Mouse (Mus musculus): Measurements from ENCODE around the gene Zfp57. TPM values are rescaled to one million over a fixed set of nuclear protein-coding genes. Genes with fewer than 3 reads are reported as not detected.

Gene Zfp57
- total and polyA plus RNA-seq, 3 experiments = not detected

- Histone ChIP-seq H3K27ac (ENCODE audit: control insufficient read depth, low read depth, low read length) (no peak overlapping the region), H3K4me1 (ENCODE audit: control insufficient read depth in 1 of 2, insufficient read depth in 2 of 2, low read length in 2 of 2) (no peaks in the 10 kb centered on the region; a peak in 1 of 4 replicates), H3K27me3 (ENCODE audit: control insufficient read depth in 1 of 2, insufficient read depth in 2 of 2, low read length in 2 of 2) (no peaks in the 10 kb centered on the region; a peak in 1 of 4 replicates), H3K9me3 (replicated peaks; ENCODE audit: insufficient read depth, low read length) (no peaks in the 10 kb centered on the region), H3K36me3 (ENCODE audit: control insufficient read depth in 1 of 2, insufficient read depth in 2 of 2, low read length in 2 of 2) (no peaks in the 10 kb centered on the region), H3K9ac (ENCODE audit: control insufficient read depth, low read depth, low read length, poor library complexity, severe bottlenecking) (no peak overlapping the region), H3K4me3 (ENCODE audit: control insufficient read depth in 1 of 2, insufficient read depth in 1 of 2, low read depth in 2 of 2, low read length in 2 of 2) (no peak overlapping the region), H3K79me2 (ENCODE audit: control insufficient read depth, insufficient read depth, low read length, poor library complexity) (no peaks in the 10 kb centered on the region)
- DNase-seq (ENCODE audit: low read depth, low spot score) = peak; percentile 14
- TF ChIP-seq E2F4 (IDR thresholded peaks at IDR 0.05; ENCODE audit: borderline replicate concordance, low read depth, low read length) (no peak), POLR2AphosphoS5 (IDR thresholded peaks at IDR 0.05; ENCODE audit: borderline replicate concordance, low read depth, low read length) (no peak), ZMIZ1 (IDR thresholded peaks at IDR 0.05; ENCODE audit: low read depth, low read length) (no peak), TCF12 (IDR thresholded peaks at IDR 0.05; ENCODE audit: low read depth, low read length) (no peak), RAD21 (IDR thresholded peaks at IDR 0.05; ENCODE audit: low read depth, low read length) (no peak), NRF1 (IDR thresholded peaks at IDR 0.05; ENCODE audit: insufficient read depth, low read depth, low read length, poor library complexity, severe bottlenecking) (no peak), GABPA (IDR thresholded peaks at IDR 0.05; ENCODE audit: low read depth, low read length) (no peak), USF2 (IDR thresholded peaks at IDR 0.05; ENCODE audit: borderline replicate concordance in 1 of 2, insufficient read depth in 1 of 2, low read depth in 1 of 2, low read length in 2 of 2) (no peak), MAZ (IDR thresholded peaks at IDR 0.05; ENCODE audit: low read depth, low read length) (no peak), BHLHE40 (IDR thresholded peaks at IDR 0.05; ENCODE audit: borderline replicate concordance, low read depth, low read length) (no peak), MAX (IDR thresholded peaks at IDR 0.05; ENCODE audit: low read length) (no peak), EP300 (IDR thresholded peaks at IDR 0.05; ENCODE audit: low read depth in 1 of 2, low read length in 2 of 2) (no peak)
Measured at GRCm38 (mm10) chr17:36961125-36961524, 39.8 kb upstream of the Zfp57 start.

- no peak for TF ChIP-seq ETS1 (IDR thresholded peaks at IDR 0.05; ENCODE audit: low read depth, low read length)
- no peak for TF ChIP-seq MYB (IDR thresholded peaks at IDR 0.05; ENCODE audit: low read depth, low read length)
- no peak for TF ChIP-seq MAFK (IDR thresholded peaks at IDR 0.05; ENCODE audit: borderline replicate concordance, low read depth, low read length)
- TF ChIP-seq RCOR1 (IDR thresholded peaks at IDR 0.05; ENCODE audit: low read depth, low read length) = no peak
- TF ChIP-seq MYC (IDR thresholded peaks at IDR 0.05; ENCODE audit: low read depth, low read length) = no peak
- TF ChIP-seq USF1 (IDR thresholded peaks at IDR 0.05; ENCODE audit: low read depth, low read length) = no peak
- TF ChIP-seq SIN3A (IDR thresholded peaks at IDR 0.05; ENCODE audit: low read length) = no peak
- no peak for TF ChIP-seq MXI1 (IDR thresholded peaks at IDR 0.05; ENCODE audit: low read depth, low read length)
- TF ChIP-seq CHD1 (IDR thresholded peaks at IDR 0.05; ENCODE audit: low read depth, low read length) = no peak
- TF ChIP-seq ELF1 (IDR thresholded peaks at IDR 0.05; ENCODE audit: low read depth, low read length) = no peak
- no peak for TF ChIP-seq GABPA (IDR thresholded peaks at IDR 0.05; ENCODE audit: low read depth, low read length)
- TF ChIP-seq BHLHE40 (IDR thresholded peaks at IDR 0.05; ENCODE audit: borderline replicate concordance, low read depth, low read length) = no peak
- no peak for TF ChIP-seq ZC3H11A (IDR thresholded peaks at IDR 0.05; ENCODE audit: low read depth, low read length)
- TF ChIP-seq TAL1 (IDR thresholded peaks at IDR 0.05; ENCODE audit: low read length) = no peak
- TF ChIP-seq KAT2A (conservative IDR thresholded peaks at IDR 0.05; ENCODE audit: low read depth, low read length) = no peak
- TF ChIP-seq CHD2 (IDR thresholded peaks at IDR 0.05; ENCODE audit: low read length) = no peak
- peak; percentile 10 for DNase-seq (ENCODE audit: low read depth, low spot score)
- no peaks in the 10 kb centered on the region for H3K9me3 ChIP-seq (replicated peaks; ENCODE audit: insufficient read depth, low read length)
Measured at GRCm38 (mm10) chr17:36966875-36967274, 34.1 kb upstream of the Zfp57 start.

More at GRCm38 (mm10) chr17:36966875-36967274, 34.1 kb upstream of the Zfp57 start:
- Histone ChIP-seq H3K27me3 (ENCODE audit: control insufficient read depth in 1 of 2, insufficient read depth in 2 of 2, low read length in 2 of 2) (peaks cover 0 to 3% of the 10 kb centered on the region in 2 experiments; a peak in 2 of 4 replicates), H3K36me3 (ENCODE audit: control insufficient read depth in 1 of 2, insufficient read depth in 2 of 2, low read length in 2 of 2) (no peaks in the 10 kb centered on the region), H3K4me3 (ENCODE audit: control insufficient read depth in 1 of 2, insufficient read depth in 1 of 2, low read depth in 2 of 2, low read length in 2 of 2) (no peak overlapping the region), H3K27ac (ENCODE audit: control insufficient read depth, low read depth, low read length) (no peak overlapping the region), H3K9ac (ENCODE audit: control insufficient read depth, low read depth, low read length, poor library complexity, severe bottlenecking) (no peak overlapping the region), H3K79me2 (ENCODE audit: control insufficient read depth, insufficient read depth, low read length, poor library complexity) (no peaks in the 10 kb centered on the region), H3K4me1 (ENCODE audit: control insufficient read depth in 1 of 2, insufficient read depth in 2 of 2, low read length in 2 of 2) (no peaks in the 10 kb centered on the region)

Measured in MEL (cell line).